Mouse (Mus musculus) hindbrain, postnatal 0 days (tissue): ENCODE results near the gene Apex1. TPM values are rescaled to one million over a fixed set of nuclear protein-coding genes. Genes with fewer than 3 reads are reported as not detected.
"Not testable (repeated sequence)": the region's sequence is repeated elsewhere in the genome, so short reads cannot be mapped to it uniquely, and the experiment has no call there.

ENCODE experiments used
- ATAC-seq: fragments of 200-750 bp; cut with Nextera tagmentation; 2 replicates; pipeline ENCODE4 v1.8.0; 2017; ENCODE audit warnings: mild to moderate bottlenecking, moderate TSS enrichment, moderate library complexity
- DNase-seq: peaks from one replicate; pipeline ENCODE4 v3.0.0-alpha.2; 2015; ENCODE audit warnings: low spot score
- H3K27ac ChIP-seq: fragments of 300-500 bp; sonication (generic); 2 replicates; pipeline ENCODE4 v1.5.1; 2014; ENCODE audit warnings: mild to moderate bottlenecking
- H3K27me3 ChIP-seq: fragments of 300-500 bp; sonication (generic); 2 replicates; pipeline ENCODE4 v1.6.1; 2014; ENCODE audit warnings: low read length, mixed read lengths; ENCODE audit not compliant: insufficient read depth
- H3K36me3 ChIP-seq: fragments of 300-500 bp; sonication (generic); 2 replicates; pipeline ENCODE4 v1.6.1; 2014; ENCODE audit warnings: low read length, mixed read lengths; ENCODE audit not compliant: insufficient read depth
- H3K4me1 ChIP-seq: fragments of 300-500 bp; sonication (generic); 2 replicates; pipeline ENCODE4 v1.6.1; 2014; ENCODE audit warnings: antibody characterized with exemption, low read length, mixed read lengths; ENCODE audit not compliant: insufficient read depth
- H3K4me2 ChIP-seq: fragments of 300-500 bp; sonication (generic); 2 replicates; pipeline ENCODE4 v1.6.1; 2014; ENCODE audit warnings: low read depth, mild to moderate bottlenecking, low read length, moderate library complexity, mixed read lengths
- H3K4me3 ChIP-seq: fragments of 300-500 bp; sonication (generic); 2 replicates; pipeline ENCODE4 v1.5.1; 2014; ENCODE audit warnings: low read length
- H3K9ac ChIP-seq: fragments of 300-500 bp; sonication (generic); replicated peaks from 2 replicates; pipeline ENCODE4 v1.6.1; 2014; ENCODE audit warnings: mild to moderate bottlenecking, low read length, moderate library complexity, mixed read lengths
- H3K9me3 ChIP-seq: fragments of 300-500 bp; sonication (generic); 2 replicates; pipeline ENCODE4 v1.6.1; 2016; ENCODE audit warnings: low read length, mixed read lengths
- CTCF ChIP-seq: IDR thresholded peaks from 2 replicates; pipeline ENCODE4 v1.5.1; 2016; ENCODE audit warnings: antibody characterized with exemption, control low read depth, low read depth
- WGBS: fragments of 180-500 bp; shearing (Covaris S2); extraction: QIAGEN DNeasy Blood & Tissue Kit; methylation state at CpG from one replicate; pipeline ENCODE4 v1.1.7; 2014; 5-methylcytosine and 5-hydroxymethylcytosine counted together
- polyA plus RNA-seq: library from polyadenylated mRNA; unstranded; fragments of >200 nt; fragmentation: Nextera tagmentation; extraction: Ambion mirVana; gene quantifications from 2 replicates; pipeline ENCODE4 v1.2.1, GENCODE M21; 2015
- total RNA-seq: library from RNA; depleted of rRNA; stranded (reverse); fragments of >200 nt; gene quantifications from 2 replicates; pipeline ENCODE4 v1.2.3, GENCODE M21; 2014

Gene Apex1
- total and polyA plus RNA-seq, 2 experiments from 2014 or later, result 70.2 to 145 TPM

GRCm38 (mm10) chr14:50892541-50893459, 32.0 kb upstream of the Apex1 start:
- Histone ChIP-seq H3K4me1 (peaks cover 11% of the 10 kb centered on the region), H3K27ac (no peak overlapping the region), H3K9me3 (no peaks in the 10 kb centered on the region), H3K27me3 (no peaks in the 10 kb centered on the region), H3K4me2 (no peak overlapping the region), H3K4me3 (no peak overlapping the region), H3K9ac (no peak overlapping the region), H3K36me3 (no peaks in the 10 kb centered on the region)
- no peak for DNase-seq
- 80% methylated on average over 22 of the region's 22 CpGs for WGBS
- TF ChIP-seq CTCF, result no peak
- no peak for ATAC-seq

- DNase-seq (no peak), ATAC-seq (no peak)
- no peaks in the 10 kb centered on the region for H3K9me3 ChIP-seq
- H3K4me1 ChIP-seq, result peaks cover 11% of the 10 kb centered on the region
- TF ChIP-seq CTCF, result no peak
- peak overlapping the region; percentile 86; the same call in 1 of the 2 replicates for H3K4me2 ChIP-seq
- H3K36me3 ChIP-seq, result no peaks in the 10 kb centered on the region
- H3K27ac ChIP-seq, result no peak overlapping the region
- H3K27me3 ChIP-seq, result no peaks in the 10 kb centered on the region
- no peak overlapping the region for H3K9ac ChIP-seq
- H3K4me3 ChIP-seq, result no peak overlapping the region
These were observed 29.4 kb upstream of the Apex1 start for GRCm38 (mm10) chr14:50895407-50895806.

GRCm38 (mm10) chr14:50895985-50896746, 28.6 kb upstream of the Apex1 start:
- H3K27me3 ChIP-seq, result no peaks in the 10 kb centered on the region
- 10% methylated on average over 19 of the region's 19 CpGs for WGBS

GRCm38 (mm10) chr14:50896747-50897373, 27.9 kb upstream of the Apex1 start:
- H3K4me3 ChIP-seq, result peak overlapping the region; percentile 46

More at GRCm38 (mm10) chr14:50895985-50896746, 28.6 kb upstream of the Apex1 start:
- no peak for TF ChIP-seq CTCF
- Histone ChIP-seq H3K9me3 (no peaks in the 10 kb centered on the region), H3K4me2 (peak overlapping the region; percentile 86), H3K4me1 (peaks cover 11% of the 10 kb centered on the region), H3K9ac (peak overlapping the region; percentile 65), H3K36me3 (no peaks in the 10 kb centered on the region), H3K4me3 (peak overlapping the region; percentile 46), H3K27ac (peak overlapping the region; percentile 55)
- peak; percentile 69 for DNase-seq
- peak; percentile 41 for ATAC-seq

GRCm38 (mm10) chr14:50897374-50897765, 27.4 kb upstream of the Apex1 start, which contains the start of gene Klhl33:
Gene Klhl33 (minus strand): TSS chr14:50897507.
- Histone ChIP-seq H3K36me3 (no peaks in the 10 kb centered on the region), H3K27ac (peak within 1 kb of the TSS; percentile 55), H3K4me1 (peaks cover 11% of the 10 kb centered on the region), H3K4me3 (peak within 1 kb of the TSS; percentile 46), H3K4me2 (peak within 1 kb of the TSS; percentile 86), H3K9ac (peak within 1 kb of the TSS; percentile 65), H3K9me3 (no peaks in the 10 kb centered on the region), H3K27me3 (no peaks in the 10 kb centered on the region)
- ATAC-seq (no peak), DNase-seq (no peak)
- TF ChIP-seq CTCF, result no peak
- 48% methylated on average over 7 of the region's 7 CpGs for WGBS

More at GRCm38 (mm10) chr14:50896747-50897373, 27.9 kb upstream of the Apex1 start:
- ATAC-seq (peak; percentile 71), DNase-seq (peak; percentile 32)
- Histone ChIP-seq H3K27me3 (no peaks in the 10 kb centered on the region), H3K36me3 (no peaks in the 10 kb centered on the region), H3K9ac (peak overlapping the region; percentile 65), H3K27ac (peak overlapping the region; percentile 55), H3K4me1 (peaks cover 11% of the 10 kb centered on the region), H3K9me3 (no peaks in the 10 kb centered on the region), H3K4me2 (peak overlapping the region; percentile 86)
- no peak for TF ChIP-seq CTCF
- WGBS, result 14% methylated on average over 23 of the region's 23 CpGs

DNA sequence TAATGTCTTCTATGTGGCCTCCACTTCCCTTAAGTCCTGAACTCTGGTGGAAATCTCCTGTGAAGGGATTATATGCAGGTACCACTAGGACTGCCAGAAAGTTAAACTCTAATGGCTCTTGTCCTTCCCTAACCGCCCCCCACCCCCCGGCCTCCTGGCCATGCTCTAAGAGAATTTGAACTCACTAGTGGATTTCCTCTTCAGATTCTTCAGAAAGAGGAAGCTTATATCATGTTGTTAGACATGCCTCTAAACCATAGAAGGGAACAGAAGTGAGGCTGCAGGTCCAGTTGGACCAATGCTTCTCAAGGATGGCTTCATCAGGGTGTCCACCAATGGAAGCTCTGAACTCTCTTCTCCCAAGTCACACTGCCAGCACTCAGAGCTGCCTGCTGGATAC, 26.8 kb upstream of the Apex1 start:
- not testable (repeated sequence) for H3K4me3 ChIP-seq, H3K4me2 ChIP-seq, H3K36me3 ChIP-seq, H3K27me3 ChIP-seq, H3K9me3 ChIP-seq, H3K9ac ChIP-seq, H3K27ac ChIP-seq, DNase-seq, ATAC-seq
- peaks cover 11% of the 10 kb centered on the region for H3K4me1 ChIP-seq
- WGBS, result 91% methylated on average over 2 of the region's 2 CpGs
